Mouse (Mus musculus): ENCODE results near the gene Ankrd23. TPM values are rescaled to one million over a fixed set of nuclear protein-coding genes. Genes with fewer than 3 reads are reported as not detected.
"Not testable (repeated sequence)": the region's sequence is repeated elsewhere in the genome, so short reads cannot be mapped to it uniquely, and the experiment has no call there.

Gene Ankrd23
- 9.3 and 13.2 TPM in 2 replicates for polyA plus RNA-seq (2015; fragmentation: Nextera tagmentation; extraction: Ambion mirVana)

DNA sequence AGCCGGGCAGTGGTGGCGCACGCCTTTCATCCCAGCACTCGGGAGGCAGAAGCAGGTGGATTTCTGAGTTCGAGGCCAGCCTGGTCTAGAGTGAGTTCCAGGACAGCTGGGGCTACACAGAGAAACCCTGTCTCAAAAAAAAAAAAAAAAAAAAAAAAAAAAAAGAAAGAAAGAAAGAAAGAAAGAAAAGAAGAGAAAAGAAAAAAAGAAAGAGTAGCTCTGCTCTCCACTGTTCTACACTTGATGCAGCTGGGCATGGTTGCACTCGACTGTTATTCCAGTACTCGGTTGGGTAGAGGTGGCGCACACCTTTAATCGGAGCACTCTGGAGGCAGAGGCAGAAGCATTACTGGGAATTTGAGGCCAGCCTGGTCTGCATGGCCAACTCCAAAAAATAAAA lies at the start of gene Ankrd23:
TSS of gene Ankrd23 (minus strand) at position 101 of the 400 bp plus-strand sequence.
- 96% methylated on average over 9 of the region's 9 CpGs for WGBS
- H3K4me2 ChIP-seq (ENCODE audit: low read length); H3K27ac ChIP-seq (ENCODE audit: low read length); H3K9me3 ChIP-seq (ENCODE audit: control insufficient read depth, low read length); H3K4me1 ChIP-seq (replicated peaks; ENCODE audit: control insufficient read depth, insufficient read depth, low read length); H3K9ac ChIP-seq (replicated peaks; ENCODE audit: low read depth, low read length); H3K4me3 ChIP-seq (replicated peaks; ENCODE audit: low read length); ATAC-seq; H3K27me3 ChIP-seq (replicated peaks; ENCODE audit: control insufficient read depth, insufficient read depth, low read length); H3K36me3 ChIP-seq (ENCODE audit: control insufficient read depth, insufficient read depth): not testable (repeated sequence)

- Histone ChIP-seq H3K27ac (ENCODE audit: low read length) (no peak overlapping the region), H3K4me2 (ENCODE audit: low read length) (no peak overlapping the region), H3K9me3 (ENCODE audit: control insufficient read depth, low read length) (no peaks in the 10 kb centered on the region), H3K36me3 (ENCODE audit: control insufficient read depth, insufficient read depth) (no peaks in the 10 kb centered on the region), H3K27me3 (replicated peaks; ENCODE audit: control insufficient read depth, insufficient read depth, low read length) (peaks cover 7% of the 10 kb centered on the region; the same call in 1 of the 2 replicates), H3K9ac (replicated peaks; ENCODE audit: low read depth, low read length) (no peak overlapping the region), H3K4me1 (replicated peaks; ENCODE audit: control insufficient read depth, insufficient read depth, low read length) (peaks cover 2% of the 10 kb centered on the region; the same call in 1 of the 2 replicates), H3K4me3 (replicated peaks; ENCODE audit: low read length) (no peak overlapping the region)
- WGBS = 30% methylated on average over 4 of the region's 4 CpGs
- no peak for ATAC-seq
Observed at GRCm38 (mm10) chr1:36586288-36586687, 49.6 kb upstream of the Ankrd23 start.

- no peak overlapping the region for H3K4me2 ChIP-seq (ENCODE audit: low read length)
- peaks cover 19% of the 10 kb centered on the region for H3K4me1 ChIP-seq (replicated peaks; ENCODE audit: control insufficient read depth, insufficient read depth, low read length)
- no peak overlapping the region for H3K4me3 ChIP-seq (replicated peaks; ENCODE audit: low read length)
- ATAC-seq = no peak
- H3K9me3 ChIP-seq (ENCODE audit: control insufficient read depth, low read length) = no peaks in the 10 kb centered on the region
- no peaks in the 10 kb centered on the region for H3K36me3 ChIP-seq (ENCODE audit: control insufficient read depth, insufficient read depth)
- 85% methylated on average over 8 of the region's 8 CpGs for WGBS
- H3K9ac ChIP-seq (replicated peaks; ENCODE audit: low read depth, low read length) = no peak overlapping the region
- H3K27me3 ChIP-seq (replicated peaks; ENCODE audit: control insufficient read depth, insufficient read depth, low read length) = peaks cover 7% of the 10 kb centered on the region; the same call in 1 of the 2 replicates
- H3K27ac ChIP-seq (ENCODE audit: low read length) = no peak overlapping the region
Observed at GRCm38 (mm10) chr1:36583408-36584116, 46.9 kb upstream of the Ankrd23 start.

DNA sequence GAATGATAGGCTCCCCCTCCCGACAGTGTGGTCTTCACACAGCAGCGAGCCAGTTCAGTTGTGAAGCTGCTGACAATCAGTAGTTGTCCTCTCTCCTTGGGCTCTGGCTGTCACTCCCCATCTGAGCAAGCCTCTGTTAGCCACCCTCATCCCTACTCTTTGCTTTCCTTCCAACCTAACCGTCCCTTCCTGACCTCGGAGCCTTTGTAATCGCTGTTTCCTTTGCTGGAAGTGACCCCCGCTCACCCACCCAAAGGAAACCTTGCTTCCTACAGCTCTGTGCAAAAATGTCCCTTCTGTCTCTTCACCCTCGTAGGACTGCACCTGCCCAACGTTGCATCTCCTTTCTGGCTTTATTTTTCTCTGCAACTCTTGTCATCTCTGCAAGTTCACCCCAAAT lies 45.5 kb upstream of the Ankrd23 start:
- Histone ChIP-seq H3K4me3 (replicated peaks; ENCODE audit: low read length) (no peak overlapping the region), H3K36me3 (ENCODE audit: control insufficient read depth, insufficient read depth) (no peaks in the 10 kb centered on the region), H3K9ac (replicated peaks; ENCODE audit: low read depth, low read length) (no peak overlapping the region), H3K9me3 (ENCODE audit: control insufficient read depth, low read length) (no peaks in the 10 kb centered on the region), H3K4me2 (ENCODE audit: low read length) (no peak overlapping the region), H3K4me1 (replicated peaks; ENCODE audit: control insufficient read depth, insufficient read depth, low read length) (peaks cover 19% of the 10 kb centered on the region), H3K27me3 (replicated peaks; ENCODE audit: control insufficient read depth, insufficient read depth, low read length) (peaks cover 12% of the 10 kb centered on the region; the same call in 1 of the 2 replicates), H3K27ac (ENCODE audit: low read length) (no peak overlapping the region)
- no peak for ATAC-seq
- 73% methylated on average over 8 of the region's 8 CpGs for WGBS

DNA sequence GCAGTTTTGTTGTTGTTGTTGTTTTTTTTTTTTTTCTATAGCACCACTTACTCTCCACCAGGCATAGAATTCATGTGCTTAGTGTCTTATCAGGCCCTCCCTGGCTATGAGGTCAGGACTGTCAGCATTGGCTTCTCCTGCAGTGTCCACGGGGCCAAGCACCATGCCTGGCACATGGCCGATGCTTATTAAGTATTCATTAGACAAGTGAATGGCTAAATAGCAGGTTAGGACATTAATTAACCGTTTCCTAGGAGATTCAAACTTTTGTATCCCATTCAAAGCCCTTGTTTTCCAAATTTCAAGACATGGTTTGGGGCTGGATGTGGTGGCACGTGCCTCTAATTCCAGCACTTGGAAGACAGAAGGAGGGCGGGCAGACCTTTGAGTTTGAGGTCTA lies 44.6 kb upstream of the Ankrd23 start:
- no peaks in the 10 kb centered on the region for H3K36me3 ChIP-seq (ENCODE audit: control insufficient read depth, insufficient read depth)
- H3K4me3 ChIP-seq (replicated peaks; ENCODE audit: low read length) = no peak overlapping the region
- H3K4me2 ChIP-seq (ENCODE audit: low read length) = no peak overlapping the region
- WGBS = 5% methylated on average over 5 of the region's 5 CpGs
- H3K4me1 ChIP-seq (replicated peaks; ENCODE audit: control insufficient read depth, insufficient read depth, low read length) = peaks cover 19% of the 10 kb centered on the region
- H3K27ac ChIP-seq (ENCODE audit: low read length) = peak overlapping the region; percentile 85
- H3K9ac ChIP-seq (replicated peaks; ENCODE audit: low read depth, low read length) = peak overlapping the region; percentile 55; the same call in 1 of the 2 replicates
- no peak for ATAC-seq
- no peaks in the 10 kb centered on the region for H3K9me3 ChIP-seq (ENCODE audit: control insufficient read depth, low read length)
- H3K27me3 ChIP-seq (replicated peaks; ENCODE audit: control insufficient read depth, insufficient read depth, low read length) = peaks cover 12% of the 10 kb centered on the region; the same call in 1 of the 2 replicates

GRCm38 (mm10) chr1:36580384-36581207 lies 43.9 kb upstream of the Ankrd23 start:
- Histone ChIP-seq H3K4me3 (replicated peaks; ENCODE audit: low read length) (no peak overlapping the region; the same call in 1 of the 2 replicates), H3K27me3 (replicated peaks; ENCODE audit: control insufficient read depth, insufficient read depth, low read length) (peaks cover 12% of the 10 kb centered on the region; the same call in 1 of the 2 replicates), H3K9ac (replicated peaks; ENCODE audit: low read depth, low read length) (peak overlapping the region; percentile 55), H3K4me2 (ENCODE audit: low read length) (peak overlapping the region; percentile 41), H3K9me3 (ENCODE audit: control insufficient read depth, low read length) (no peaks in the 10 kb centered on the region), H3K36me3 (ENCODE audit: control insufficient read depth, insufficient read depth) (no peaks in the 10 kb centered on the region), H3K27ac (ENCODE audit: low read length) (peak overlapping the region; percentile 85), H3K4me1 (replicated peaks; ENCODE audit: control insufficient read depth, insufficient read depth, low read length) (peaks cover 19% of the 10 kb centered on the region)
- WGBS = under 1% methylated on average over 17 of the region's 17 CpGs
- peak; percentile 93 for ATAC-seq

DNA sequence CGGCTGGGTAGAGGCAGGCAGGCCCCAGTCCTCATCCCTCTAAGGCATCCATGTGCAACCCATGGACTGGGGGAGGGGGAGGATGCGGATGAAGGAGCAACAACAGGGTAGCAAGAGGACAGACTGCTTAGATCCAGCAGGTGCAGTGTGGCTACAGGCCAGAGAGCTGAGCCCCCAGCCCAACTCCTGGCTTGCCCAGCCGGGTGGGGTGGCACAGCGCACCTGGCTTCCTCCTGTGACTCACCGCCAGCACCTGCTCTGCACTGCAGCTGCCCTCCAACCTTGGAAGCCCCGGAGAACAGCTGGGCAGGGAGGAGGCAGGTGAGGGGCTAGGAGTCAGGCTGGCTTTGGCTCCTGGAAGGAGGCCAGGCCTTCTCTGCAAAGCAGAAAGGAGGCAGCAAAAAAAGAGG lies 43.3 kb upstream of the Ankrd23 start:
- Histone ChIP-seq H3K4me1 (replicated peaks; ENCODE audit: control insufficient read depth, insufficient read depth, low read length) (peaks cover 19% of the 10 kb centered on the region), H3K27ac (ENCODE audit: low read length) (peak overlapping the region; percentile 85), H3K27me3 (replicated peaks; ENCODE audit: control insufficient read depth, insufficient read depth, low read length) (peaks cover 12% of the 10 kb centered on the region; the same call in 1 of the 2 replicates), H3K9me3 (ENCODE audit: control insufficient read depth, low read length) (no peaks in the 10 kb centered on the region), H3K4me2 (ENCODE audit: low read length) (peak overlapping the region; percentile 41), H3K36me3 (ENCODE audit: control insufficient read depth, insufficient read depth) (no peaks in the 10 kb centered on the region), H3K4me3 (replicated peaks; ENCODE audit: low read length) (no peak overlapping the region), H3K9ac (replicated peaks; ENCODE audit: low read depth, low read length) (no peak overlapping the region)
- peak; percentile 36 for ATAC-seq
- WGBS = 18% methylated on average over 6 of the region's 6 CpGs

DNA sequence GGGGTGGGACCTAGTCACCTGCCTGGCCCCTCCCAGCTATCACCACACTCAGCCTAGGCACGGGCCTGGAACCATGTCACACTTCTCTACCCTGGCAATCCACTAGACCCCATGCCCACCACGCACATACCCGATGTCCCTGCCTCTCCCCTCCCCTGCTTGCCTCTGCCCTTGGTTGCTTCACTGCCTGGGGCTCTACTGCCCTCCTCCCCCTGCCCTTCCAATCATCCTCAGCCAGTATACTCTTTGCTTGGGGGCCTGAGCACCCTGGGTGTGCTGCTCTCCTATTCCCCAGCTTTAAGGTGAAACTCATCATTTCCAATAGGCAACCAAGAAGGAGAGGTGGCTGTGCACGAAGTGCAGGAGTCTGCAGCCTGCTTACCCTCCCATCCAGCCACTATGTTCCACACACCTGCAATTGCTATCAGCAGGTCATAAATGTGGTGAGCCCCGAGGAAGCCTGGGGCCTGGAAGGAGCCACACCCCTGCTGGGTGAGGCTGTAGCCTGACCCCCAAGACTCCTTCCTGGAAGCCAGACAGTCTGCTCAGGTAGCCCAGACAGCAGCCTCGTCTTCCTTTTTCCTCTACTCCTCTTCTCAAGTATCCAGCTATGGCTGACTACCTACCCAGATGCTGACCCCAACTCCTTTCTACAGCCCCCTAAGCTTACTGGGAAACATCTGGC lies 40.5 kb upstream of the Ankrd23 start:
- 0 out of 2 replicates have a peak, but pooled peaks cover 5% of the 10 kb centered on the region for H3K27me3 ChIP-seq (replicated peaks; ENCODE audit: control insufficient read depth, insufficient read depth, low read length)
- H3K4me1 ChIP-seq (replicated peaks; ENCODE audit: control insufficient read depth, insufficient read depth, low read length) = peaks cover 22% of the 10 kb centered on the region
- 83% methylated on average over 6 of the region's 6 CpGs for WGBS
- no peak overlapping the region for H3K4me2 ChIP-seq (ENCODE audit: low read length)
- no peak overlapping the region for H3K4me3 ChIP-seq (replicated peaks; ENCODE audit: low read length)
- H3K36me3 ChIP-seq (ENCODE audit: control insufficient read depth, insufficient read depth) = no peaks in the 10 kb centered on the region
- H3K9ac ChIP-seq (replicated peaks; ENCODE audit: low read depth, low read length) = no peak overlapping the region
- no peak overlapping the region for H3K27ac ChIP-seq (ENCODE audit: low read length)
- H3K9me3 ChIP-seq (ENCODE audit: control insufficient read depth, low read length) = no peaks in the 10 kb centered on the region
- ATAC-seq = no peak

GRCm38 (mm10) chr1:36575347-36575746 lies 38.7 kb upstream of the Ankrd23 start:
- H3K27ac ChIP-seq (ENCODE audit: low read length) = no peak overlapping the region
- 0 out of 2 replicates have a peak, but pooled peaks cover 5% of the 10 kb centered on the region for H3K27me3 ChIP-seq (replicated peaks; ENCODE audit: control insufficient read depth, insufficient read depth, low read length)
- H3K4me1 ChIP-seq (replicated peaks; ENCODE audit: control insufficient read depth, insufficient read depth, low read length) = peaks cover 10% of the 10 kb centered on the region
- no peak overlapping the region for H3K9ac ChIP-seq (replicated peaks; ENCODE audit: low read depth, low read length)
- H3K36me3 ChIP-seq (ENCODE audit: control insufficient read depth, insufficient read depth) = no peaks in the 10 kb centered on the region
- 68% methylated on average over 6 of the region's 6 CpGs for WGBS
- no peak overlapping the region for H3K4me3 ChIP-seq (replicated peaks; ENCODE audit: low read length)
- no peaks in the 10 kb centered on the region for H3K9me3 ChIP-seq (ENCODE audit: control insufficient read depth, low read length)
- no peak overlapping the region for H3K4me2 ChIP-seq (ENCODE audit: low read length)
- no peak for ATAC-seq
